Mouse (Mus musculus) liver, embryonic 15.5 days (tissue): ENCODE results near the gene Mypn. TPM values are rescaled to one million over a fixed set of nuclear protein-coding genes. Genes with fewer than 3 reads are reported as not detected.

ENCODE experiments used
- ATAC-seq: fragments of 200-750 bp; cut with Nextera tagmentation; 2 replicates; pipeline ENCODE4 v1.8.0; 2017; ENCODE audit warnings: moderate number of reproducible peaks, mild to moderate bottlenecking, moderate library complexity; ENCODE audit not compliant: insufficient read depth
- H3K27ac ChIP-seq: fragments of 300-500 bp; sonication (generic); replicated peaks from 2 replicates; pipeline ENCODE4 v1.5.1; 2015; ENCODE audit warnings: mild to moderate bottlenecking, inconsistent platforms
- H3K27me3 ChIP-seq: fragments of 300-500 bp; sonication (generic); 2 replicates; pipeline ENCODE4 v1.6.1; 2015; ENCODE audit warnings: mild to moderate bottlenecking, inconsistent platforms
- H3K36me3 ChIP-seq: fragments of 300-500 bp; sonication (generic); replicated peaks from 2 replicates; pipeline ENCODE4 v1.6.1; 2015; ENCODE audit warnings: moderate library complexity, mild to moderate bottlenecking, inconsistent platforms
- H3K4me1 ChIP-seq: fragments of 300-500 bp; sonication (generic); replicated peaks from 2 replicates; pipeline ENCODE4 v1.6.1; 2015; ENCODE audit warnings: inconsistent platforms
- H3K4me2 ChIP-seq: fragments of 300-500 bp; sonication (generic); 2 replicates; pipeline ENCODE4 v1.6.1; 2015; ENCODE audit warnings: moderate library complexity, mild to moderate bottlenecking, inconsistent platforms
- H3K4me3 ChIP-seq: fragments of 300-500 bp; sonication (generic); replicated peaks from 2 replicates; pipeline ENCODE4 v1.5.1; 2015; ENCODE audit warnings: mild to moderate bottlenecking, inconsistent platforms
- H3K9ac ChIP-seq: fragments of 300-500 bp; sonication (generic); 2 replicates; pipeline ENCODE4 v1.6.1; 2015; ENCODE audit warnings: moderate library complexity, mild to moderate bottlenecking, inconsistent platforms
- H3K9me3 ChIP-seq: fragments of 300-500 bp; sonication (generic); replicated peaks from 2 replicates; pipeline ENCODE4 v1.6.1; 2016; ENCODE audit warnings: inconsistent platforms
- WGBS: fragments of 180-500 bp; shearing (Covaris S2); methylation state at CpG from one replicate; pipeline ENCODE4 v1.1.7; 2015; ENCODE audit warnings: mixed read lengths; ENCODE audit not compliant: insufficient replicate concordance; 5-methylcytosine and 5-hydroxymethylcytosine counted together
- polyA plus RNA-seq: library from polyadenylated mRNA; unstranded; fragments of >200 nt; fragmentation: Nextera tagmentation; extraction: Ambion mirVana; gene quantifications from 2 replicates; pipeline ENCODE4 v1.2.1, GENCODE M21; 2015

Gene Mypn
- polyA plus RNA-seq, 1 experiment from 2014 or later, result 0.30 TPM

- Histone ChIP-seq H3K4me2 (no peak overlapping the region), H3K9me3 (no peaks in the 10 kb centered on the region), H3K4me1 (peaks cover 11% of the 10 kb centered on the region), H3K36me3 (no peaks in the 10 kb centered on the region), H3K27me3 (no peaks in the 10 kb centered on the region), H3K9ac (no peak overlapping the region), H3K4me3 (no peak overlapping the region), H3K27ac (no peak overlapping the region)
- WGBS, result 61% methylated on average over 3 of the region's 3 CpGs
- ATAC-seq, result no peak
These were observed 31.7 kb downstream of the Mypn start for GRCm38 (mm10) chr10:63172089-63172488.

GRCm38 (mm10) chr10:63169503-63169902, 34.2 kb downstream of the Mypn start:
- Histone ChIP-seq H3K36me3 (no peaks in the 10 kb centered on the region), H3K9me3 (no peaks in the 10 kb centered on the region), H3K27ac (no peak overlapping the region), H3K27me3 (no peaks in the 10 kb centered on the region), H3K4me2 (no peak overlapping the region), H3K4me3 (no peak overlapping the region), H3K9ac (no peak overlapping the region), H3K4me1 (peaks cover 9% of the 10 kb centered on the region)
- ATAC-seq, result no peak
- WGBS, result 65% methylated on average over 11 of the region's 11 CpGs

- WGBS, result 63% methylated on average over 12 of the region's 12 CpGs
- Histone ChIP-seq H3K27me3 (no peaks in the 10 kb centered on the region), H3K4me3 (no peak overlapping the region), H3K9me3 (no peaks in the 10 kb centered on the region), H3K4me2 (no peak overlapping the region), H3K36me3 (no peaks in the 10 kb centered on the region), H3K9ac (no peak overlapping the region), H3K27ac (no peak overlapping the region), H3K4me1 (peaks cover 9% of the 10 kb centered on the region)
- ATAC-seq, result no peak
These were observed 35.6 kb downstream of the Mypn start for GRCm38 (mm10) chr10:63168124-63168523.

- no peaks in the 10 kb centered on the region for H3K9me3 ChIP-seq
- 73% methylated on average over 10 of the region's 10 CpGs for WGBS
- no peaks in the 10 kb centered on the region for H3K27me3 ChIP-seq
- H3K4me2 ChIP-seq, result no peak overlapping the region
- no peaks in the 10 kb centered on the region for H3K36me3 ChIP-seq
- H3K9ac ChIP-seq, result no peak overlapping the region
- H3K27ac ChIP-seq, result no peak overlapping the region
- H3K4me3 ChIP-seq, result no peak overlapping the region
- peaks cover 9% of the 10 kb centered on the region for H3K4me1 ChIP-seq
- no peak for ATAC-seq
These were observed 36.3 kb downstream of the Mypn start for GRCm38 (mm10) chr10:63167241-63167995.

GRCm38 (mm10) chr10:63165752-63166412, 37.9 kb downstream of the Mypn start:
- Histone ChIP-seq H3K9ac (no peak overlapping the region), H3K4me3 (no peak overlapping the region), H3K27ac (no peak overlapping the region), H3K4me1 (peaks cover 24% of the 10 kb centered on the region), H3K27me3 (no peaks in the 10 kb centered on the region), H3K36me3 (no peaks in the 10 kb centered on the region), H3K9me3 (no peaks in the 10 kb centered on the region), H3K4me2 (peak overlapping the region; percentile 38)
- 21% methylated on average over 16 of the region's 16 CpGs for WGBS
- no peak for ATAC-seq

- 11% methylated on average over 5 of the region's 5 CpGs for WGBS
- H3K4me1 ChIP-seq, result peaks cover 29% of the 10 kb centered on the region
- no peak overlapping the region; the same call in 1 of the 2 replicates for H3K4me3 ChIP-seq
- ATAC-seq, result peak; percentile 87
- H3K4me2 ChIP-seq, result peak overlapping the region; percentile 56
- H3K9me3 ChIP-seq, result no peaks in the 10 kb centered on the region
- no peak overlapping the region for H3K9ac ChIP-seq
- no peaks in the 10 kb centered on the region for H3K36me3 ChIP-seq
- H3K27ac ChIP-seq, result peak overlapping the region; percentile 61
- no peaks in the 10 kb centered on the region for H3K27me3 ChIP-seq
These were observed 42.5 kb downstream of the Mypn start for GRCm38 (mm10) chr10:63161240-63161639.

- WGBS, result 77% methylated on average over 12 of the region's 12 CpGs
- Histone ChIP-seq H3K9ac (no peak overlapping the region), H3K27ac (no peak overlapping the region), H3K4me2 (peak overlapping the region; percentile 56), H3K4me1 (peaks cover 23% of the 10 kb centered on the region), H3K27me3 (no peaks in the 10 kb centered on the region), H3K36me3 (no peaks in the 10 kb centered on the region), H3K9me3 (no peaks in the 10 kb centered on the region), H3K4me3 (no peak overlapping the region)
- 0 out of 2 replicates have a peak, but pooled peaks have one; percentile 6 for ATAC-seq
These were observed 43.1 kb downstream of the Mypn start for GRCm38 (mm10) chr10:63160671-63161070.

GRCm38 (mm10) chr10:63158191-63158590, 45.6 kb downstream of the Mypn start:
- Histone ChIP-seq H3K4me2 (no peak overlapping the region; the same call in 1 of the 2 replicates), H3K4me3 (no peak overlapping the region), H3K36me3 (no peaks in the 10 kb centered on the region), H3K4me1 (peaks cover 24% of the 10 kb centered on the region), H3K9me3 (no peaks in the 10 kb centered on the region), H3K9ac (no peak overlapping the region), H3K27me3 (no peaks in the 10 kb centered on the region), H3K27ac (no peak overlapping the region)
- 60% methylated on average over 13 of the region's 13 CpGs for WGBS
- ATAC-seq, result no peak

- H3K36me3 ChIP-seq, result no peaks in the 10 kb centered on the region
- no peaks in the 10 kb centered on the region for H3K9me3 ChIP-seq
- 69% methylated on average over 4 of the region's 4 CpGs for WGBS
- no peak overlapping the region for H3K4me2 ChIP-seq
- H3K27me3 ChIP-seq, result no peaks in the 10 kb centered on the region
- H3K27ac ChIP-seq, result no peak overlapping the region
- no peak for ATAC-seq
- no peak overlapping the region for H3K9ac ChIP-seq
- no peak overlapping the region for H3K4me3 ChIP-seq
- peaks cover 24% of the 10 kb centered on the region for H3K4me1 ChIP-seq
These were observed 46.3 kb downstream of the Mypn start for GRCm38 (mm10) chr10:63157491-63157890.

- WGBS, result 52% methylated on average over 4 of the region's 4 CpGs
- ATAC-seq, result no peak
- H3K4me1 ChIP-seq, result peaks cover 19% of the 10 kb centered on the region
- no peak overlapping the region for H3K4me3 ChIP-seq
- H3K36me3 ChIP-seq, result no peaks in the 10 kb centered on the region
- H3K27me3 ChIP-seq, result no peaks in the 10 kb centered on the region
- H3K9me3 ChIP-seq, result no peaks in the 10 kb centered on the region
- no peak overlapping the region for H3K9ac ChIP-seq
- H3K27ac ChIP-seq, result no peak overlapping the region
- no peak overlapping the region for H3K4me2 ChIP-seq
These were observed 46.8 kb downstream of the Mypn start for GRCm38 (mm10) chr10:63156919-63157318.

GRCm38 (mm10) chr10:63156351-63156750, 47.4 kb downstream of the Mypn start:
- H3K4me1 ChIP-seq, result peaks cover 14% of the 10 kb centered on the region
- no peak overlapping the region for H3K4me2 ChIP-seq
- WGBS, result 63% methylated on average over 1 of the region's 1 CpGs
- no peak overlapping the region for H3K9ac ChIP-seq
- H3K9me3 ChIP-seq, result no peaks in the 10 kb centered on the region
- no peak for ATAC-seq
- H3K4me3 ChIP-seq, result no peak overlapping the region
- no peaks in the 10 kb centered on the region for H3K36me3 ChIP-seq
- no peak overlapping the region for H3K27ac ChIP-seq
- no peaks in the 10 kb centered on the region for H3K27me3 ChIP-seq
